Mouse (Mus musculus): ENCODE data around the gene Olfr566.

DNA sequence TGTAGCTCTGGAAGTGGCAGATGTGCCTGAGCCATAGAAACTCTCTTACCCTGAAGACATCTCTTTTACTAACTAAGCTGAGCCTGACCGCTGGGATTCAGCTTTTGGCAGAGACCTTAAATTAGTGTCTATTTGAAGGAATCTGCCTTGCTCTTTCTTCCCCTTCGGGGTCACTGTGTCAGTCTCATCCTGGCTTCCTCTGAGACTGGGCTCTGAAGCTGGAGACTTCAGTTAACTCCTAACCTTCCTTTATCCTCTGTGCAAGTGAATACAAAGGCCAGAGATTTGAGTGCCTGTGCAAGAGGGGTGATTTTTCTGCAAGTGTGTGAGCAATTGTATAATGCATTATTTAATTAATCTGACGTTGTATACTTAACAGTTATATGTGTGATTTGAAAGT lies 32.2 kb upstream of the Olfr566 start, which contains the start of gene Olfr569:
- TF ChIP-seq CTCF (IDR thresholded peaks at IDR 0.05; ENCODE audit: borderline replicate concordance, insufficient read depth, low read length): no peak
- TF ChIP-seq POLR2A (IDR thresholded peaks at IDR 0.05; ENCODE audit: low read depth, low read length): no peak

Measured in embryonic fibroblast, embryonic 13.5 days (primary cell).